Mouse (Mus musculus) cortical plate, adult 2 months (tissue): Measurements from ENCODE around the gene Haus5.

Source experiments
- CTCF ChIP-seq: fragments of 200-500 bp; IDR thresholded peaks from 2 replicates; pipeline ENCODE4 v1.5.1; 2011; ENCODE audit warnings: mild to moderate bottlenecking, control low read depth, low read length; ENCODE audit not compliant: insufficient read depth; ENCODE audit errors: extremely low read depth
- POLR2A ChIP-seq: fragments of 200-500 bp; IDR thresholded peaks from 2 replicates; pipeline ENCODE4 v1.6.1; 2011; ENCODE audit warnings: mild to moderate bottlenecking, low read length, control low read depth; ENCODE audit not compliant: insufficient read depth; ENCODE audit errors: extremely low read depth

DNA sequence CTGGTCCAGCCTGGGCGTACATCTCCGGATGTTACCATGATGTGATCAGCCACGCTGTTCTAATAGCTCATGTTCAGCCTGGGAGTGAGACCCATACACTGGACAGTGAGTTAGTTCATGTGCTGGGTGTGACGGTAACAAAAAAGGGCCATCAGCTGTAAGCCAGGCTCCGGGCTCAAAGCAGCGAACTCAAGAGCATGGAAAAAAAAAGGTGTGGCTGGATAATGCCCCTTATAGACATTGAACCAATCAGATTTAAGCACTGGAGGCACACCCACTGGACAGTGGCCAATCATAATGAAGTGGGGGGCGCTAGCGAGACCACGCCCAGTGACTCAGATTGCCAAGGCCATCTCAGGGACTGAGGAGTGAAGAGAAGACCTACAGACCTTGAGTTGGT lies 33.8 kb upstream of the Haus5 start, which contains the start of gene 2200002J24Rik:
- no peak for TF ChIP-seq CTCF
- no peak for TF ChIP-seq POLR2A
